In genomic region chr4:44434593-44434992, GRCm38 (mm10) we compare ENCODE assay signal across 12 mouse cellular contexts.
DNase-seq lines count a peak whose midpoint lies in the region; ATAC-seq and TF ChIP-seq lines count a peak whose summit lies in the region.
"Had no signal": no experiment of that assay in that cellular context is flagged by ENCODE, and none has a peak within 500 bp of the region (broad histone marks: within the 10 kb centered on the region; RNA-seq: fewer than 3 reads in every experiment).

No protein-coding gene starts in this region.

- no peak for ATAC-seq in forebrain, postnatal 0 days
- ATAC-seq: midbrain, embryonic 16.5 days had no signal

- DNase-seq in adrenal gland, postnatal 36 days, result peak; percentile 8 to 26
- DNase-seq in adrenal gland, postnatal 25 days, result no peak
- peak; percentile 7 for DNase-seq in lung, postnatal 10 days
- DNase-seq in lung, postnatal 14 days, result no peak
- DNase-seq in embryonic facial prominence, embryonic 10.5 days (ENCODE audit: low spot score), result peak; percentile 67
- peak; percentile 24 for DNase-seq in splenic B cell, adult 2 months (ENCODE audit: low read depth, low spot score)
- no peak for DNase-seq in forebrain, postnatal 0 days
- no peak for DNase-seq in midbrain, embryonic 10.5 days (ENCODE audit: low spot score)

- no peak overlapping the region for H3K4me3 ChIP-seq in embryonic facial prominence, embryonic 10.5 days
- no peak overlapping the region for H3K4me3 ChIP-seq in forebrain, postnatal 0 days (ENCODE audit: low read depth, low read length)
- H3K4me3 ChIP-seq in midbrain, embryonic 10.5 days, result no peak overlapping the region
- H3K4me3 ChIP-seq: embryonic facial prominence, embryonic 12.5 days; heart, embryonic 15.5 days had no signal

- H3K4me1 ChIP-seq in embryonic facial prominence, embryonic 10.5 days, result no peaks in the 10 kb centered on the region
- H3K4me1 ChIP-seq in forebrain, postnatal 0 days (ENCODE audit: insufficient read depth), result no peaks in the 10 kb centered on the region
- H3K4me1 ChIP-seq in midbrain, embryonic 10.5 days, result 0 out of 2 replicates have a peak, but pooled peaks cover 4% of the 10 kb centered on the region
- H3K4me1 ChIP-seq: embryonic facial prominence, embryonic 12.5 days; heart, embryonic 15.5 days had no signal

- no peak overlapping the region for H3K4me2 ChIP-seq in forebrain, postnatal 0 days (ENCODE audit: low read depth)
- H3K4me2 ChIP-seq: embryonic facial prominence, embryonic 12.5 days; heart, embryonic 15.5 days had no signal

- no peak overlapping the region for H3K27ac ChIP-seq in embryonic facial prominence, embryonic 10.5 days (replicated peaks)
- H3K27ac ChIP-seq in forebrain, postnatal 0 days (ENCODE audit: low read depth, low read length), result no peak overlapping the region
- no peak overlapping the region for H3K27ac ChIP-seq in midbrain, embryonic 10.5 days (replicated peaks)
- H3K27ac ChIP-seq: embryonic facial prominence, embryonic 12.5 days; heart, embryonic 15.5 days; liver, embryonic 14.5 days had no signal

- no peaks in the 10 kb centered on the region for H3K36me3 ChIP-seq in embryonic facial prominence, embryonic 10.5 days (replicated peaks)
- no peaks in the 10 kb centered on the region for H3K36me3 ChIP-seq in splenic B cell, adult 2 months (ENCODE audit: control insufficient read depth, insufficient read depth, low read length, poor library complexity, severe bottlenecking)
- no peaks in the 10 kb centered on the region for H3K36me3 ChIP-seq in forebrain, postnatal 0 days (ENCODE audit: insufficient read depth)
- no peaks in the 10 kb centered on the region for H3K36me3 ChIP-seq in midbrain, embryonic 10.5 days
- H3K36me3 ChIP-seq: embryonic facial prominence, embryonic 12.5 days; heart, embryonic 15.5 days had no signal

- no peaks in the 10 kb centered on the region for H3K9me3 ChIP-seq in embryonic facial prominence, embryonic 10.5 days
- H3K9me3 ChIP-seq in forebrain, postnatal 0 days (ENCODE audit: low read length), result no peaks in the 10 kb centered on the region
- no peaks in the 10 kb centered on the region for H3K9me3 ChIP-seq in midbrain, embryonic 10.5 days (replicated peaks)
- H3K9me3 ChIP-seq: embryonic facial prominence, embryonic 12.5 days; heart, embryonic 15.5 days had no signal

- H3K9ac ChIP-seq in forebrain, postnatal 0 days, result no peak overlapping the region
- H3K9ac ChIP-seq: embryonic facial prominence, embryonic 12.5 days; heart, embryonic 15.5 days; liver, embryonic 14.5 days had no signal

- no peak for TF ChIP-seq CTCF in forebrain, postnatal 0 days (IDR thresholded peaks at IDR 0.05; ENCODE audit: low read depth)

- WGBS in embryonic facial prominence, embryonic 10.5 days, result 45% methylated on average over 9 of the region's 9 CpGs
- WGBS in forebrain, postnatal 0 days, result 41% methylated on average over 9 of the region's 9 CpGs
- WGBS in midbrain, embryonic 10.5 days, result 45% methylated on average over 9 of the region's 9 CpGs

- H3K27me3 ChIP-seq in embryonic facial prominence, embryonic 10.5 days (replicated peaks; ENCODE audit: low read depth, poor library complexity, severe bottlenecking), result peaks cover 3% of the 10 kb centered on the region
- H3K27me3 ChIP-seq in splenic B cell, adult 2 months (ENCODE audit: control insufficient read depth, insufficient read depth, low read length, poor library complexity, severe bottlenecking), result no peaks in the 10 kb centered on the region
- H3K27me3 ChIP-seq in forebrain, postnatal 0 days (ENCODE audit: insufficient read depth, low read length), result no peaks in the 10 kb centered on the region
- no peaks in the 10 kb centered on the region for H3K27me3 ChIP-seq in midbrain, embryonic 10.5 days (ENCODE audit: low read depth, poor library complexity, severe bottlenecking)

Comparison
In these comparisons a context has a peak if more than half of its experiments do, and no peak if none do; other contexts are left out.
1. DNase-seq: peak in adrenal gland, postnatal 36 days (2 of 2), lung, postnatal 10 days (single experiment), embryonic facial prominence, embryonic 10.5 days (single experiment) and splenic B cell, adult 2 months (single experiment); none in adrenal gland, postnatal 25 days (single experiment), lung, postnatal 14 days (single experiment), forebrain, postnatal 0 days (single experiment) and midbrain, embryonic 10.5 days (single experiment).